Mouse (Mus musculus) adrenal gland, adult 18-20 months (tissue): ENCODE measurements around the gene Lin9. TPM values are rescaled to one million over a fixed set of nuclear protein-coding genes. Genes with fewer than 3 reads are reported as not detected.
"Not testable (repeated sequence)": the region's sequence is repeated elsewhere in the genome, so short reads cannot be mapped to it uniquely, and the experiment has no call there.

Experiments
- DNase-seq, 2 experiments: peaks; one replicate each; pipeline ENCODE4 v3.0.0; 2021 to 2022; ENCODE audit warnings: low spot score in 2 of 2
- long read RNA-seq, 2 experiments: library from polyadenylated mRNA; stranded (forward); transcript quantifications; one replicate each; pipeline ENCODE4 v2.0.0; 2021
- total RNA-seq, 2 experiments: library from RNA; stranded (reverse); gene quantifications; 1 replicate in 1 of 2; 2 replicates in 1 of 2; pipeline ENCODE4 v1.2.3; 2021

Lin9 gene
- 1 to 10 TPM; 3.9 to 4.2 TPM for total RNA-seq
- long read RNA-seq, experiment 1, transcript Lin9-203 (15 exons, 3,160 nt) = major isoform, 5 of 8 reads
- long read RNA-seq, experiment 1, partial matches to known transcripts = 0 of 8 reads
- long read RNA-seq, experiment 1, other reads (novel, unspliced or antisense) = 3 of 8 reads
- long read RNA-seq, experiment 2, transcript Lin9-203 (15 exons, 3,160 nt) = major isoform, 6 of 9 reads
- long read RNA-seq, experiment 2, partial matches to known transcripts = 1 of 9 reads
- long read RNA-seq, experiment 2, other reads (novel, unspliced or antisense) = 2 of 9 reads

DNA sequence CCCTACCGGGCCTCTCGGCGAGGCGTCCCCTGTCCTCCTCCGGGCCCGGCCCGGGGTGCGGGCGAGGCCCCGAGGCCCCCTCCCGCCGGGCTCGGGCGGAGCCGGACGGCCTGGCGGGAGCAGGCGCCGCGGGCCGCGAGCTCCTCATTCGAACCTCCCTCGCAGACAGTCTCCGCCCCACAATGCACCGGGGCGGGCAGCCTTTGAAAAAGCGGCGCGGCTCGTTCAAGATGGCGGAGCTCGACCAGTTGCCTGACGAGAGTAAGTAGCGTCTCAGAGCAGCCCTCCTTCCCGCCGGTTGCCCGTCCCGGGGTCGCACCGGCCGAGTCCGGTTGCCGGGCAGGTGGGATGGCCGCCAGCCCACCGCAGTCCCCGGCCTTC lies at the start of gene Lin9:
TSS of gene Lin9 (plus strand) at position 14 of the 381 bp plus-strand sequence.
- peak; percentile 91 for DNase-seq

DNA sequence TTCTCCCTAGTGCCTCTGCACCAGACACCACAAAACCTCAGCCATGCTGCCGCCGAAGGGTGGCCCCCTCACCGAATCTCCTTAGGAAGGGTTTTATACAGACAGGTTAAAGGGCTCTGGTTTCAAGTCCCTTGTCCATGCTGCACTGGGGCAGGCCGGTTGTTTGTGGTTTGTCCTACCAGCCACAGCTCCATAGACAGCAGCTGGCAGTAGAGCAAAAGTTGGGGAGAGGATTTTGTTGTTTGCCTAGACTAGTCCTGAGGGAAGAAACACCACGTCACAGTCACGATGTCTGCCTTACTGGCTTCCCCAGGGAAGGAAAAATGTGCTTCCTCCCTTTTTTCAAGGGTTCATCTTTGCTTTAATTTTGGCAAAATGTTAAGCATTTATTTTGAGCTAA lies 40.4 kb upstream of the Lin9 start:
- DNase-seq = no peak

GRCm38 (mm10) chr1:180601806-180602205 lies 39.1 kb upstream of the Lin9 start:
- no peak for DNase-seq

DNA sequence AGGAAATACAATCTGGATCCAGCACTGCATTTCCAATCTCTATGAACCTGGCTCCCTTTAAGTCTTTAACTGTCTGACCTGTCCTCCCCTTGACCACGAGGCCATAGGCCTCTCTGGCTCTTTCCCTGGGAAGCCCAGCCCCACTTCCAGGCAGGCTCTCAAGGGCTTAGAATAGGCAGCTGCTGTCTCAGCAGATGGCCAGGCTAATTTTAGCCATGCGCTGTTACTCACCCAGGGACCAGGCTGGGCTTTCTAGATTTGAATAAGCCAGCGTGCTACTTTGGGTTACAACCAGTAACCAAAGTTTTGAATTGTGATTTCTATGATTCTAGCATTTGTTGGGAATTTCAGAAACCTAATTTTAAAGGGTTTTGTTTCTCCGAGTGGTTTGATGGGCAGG lies 36.4 kb upstream of the Lin9 start:
- no peak for DNase-seq

DNA sequence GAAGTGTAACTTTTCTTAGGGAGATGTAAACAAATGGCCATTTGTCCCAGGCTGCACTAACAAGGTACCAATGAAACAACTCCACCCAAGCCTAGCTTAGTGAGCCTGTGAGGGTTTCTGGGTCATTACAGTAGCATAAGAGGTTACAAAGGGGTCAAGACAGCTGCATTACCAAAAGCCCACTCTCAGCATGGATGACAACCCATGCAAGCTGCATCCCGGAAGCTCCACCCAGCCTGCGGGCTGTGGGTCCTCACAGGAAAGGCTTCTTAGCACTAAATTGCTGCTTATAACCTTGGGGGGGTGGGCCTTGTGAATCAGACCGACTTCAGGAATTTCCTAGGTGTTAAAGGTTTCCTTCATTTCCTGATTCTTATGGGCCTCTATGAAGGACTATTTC lies 34.8 kb upstream of the Lin9 start:
- no peak for DNase-seq

DNA sequence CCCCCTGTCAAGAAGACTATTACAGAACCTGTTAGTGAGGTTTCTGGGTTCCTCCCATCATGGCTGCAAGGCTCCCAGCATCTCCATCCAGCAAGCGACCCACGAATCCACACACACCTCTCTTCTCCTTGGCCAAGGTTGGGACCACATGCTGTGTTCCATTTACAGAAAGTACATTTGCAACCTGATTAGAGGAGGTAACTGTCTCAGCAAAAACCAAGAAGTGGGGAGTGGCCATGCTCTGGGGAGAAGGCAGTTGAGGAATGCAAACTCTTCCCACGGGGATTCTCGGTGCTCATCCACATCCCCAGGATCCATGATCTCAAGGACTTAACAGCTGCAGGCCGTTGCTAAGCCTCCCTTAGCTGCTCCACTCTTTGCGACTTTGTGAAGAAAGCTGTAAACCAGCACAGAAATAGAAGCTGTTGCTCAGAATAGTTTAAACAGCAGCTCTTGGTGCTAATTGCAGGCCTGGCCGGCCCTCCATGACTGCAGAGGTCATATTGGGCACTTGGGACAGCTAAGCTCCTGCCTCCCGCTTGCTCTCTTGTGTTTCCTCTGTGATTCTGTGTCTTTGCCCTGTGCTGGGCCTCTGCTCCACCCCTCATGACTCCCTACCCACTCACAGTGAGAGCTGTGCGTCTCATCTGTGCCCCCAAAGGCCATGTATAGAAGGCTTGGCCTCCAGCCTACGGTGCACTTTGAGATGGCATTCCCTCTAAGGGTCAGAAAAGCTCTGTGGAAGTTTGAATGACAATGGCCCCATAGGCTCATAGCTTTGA lies 34.0 kb upstream of the Lin9 start:
- no peak for DNase-seq

GRCm38 (mm10) chr1:180607578-180607879 lies 33.4 kb upstream of the Lin9 start:
- DNase-seq = no peak

DNA sequence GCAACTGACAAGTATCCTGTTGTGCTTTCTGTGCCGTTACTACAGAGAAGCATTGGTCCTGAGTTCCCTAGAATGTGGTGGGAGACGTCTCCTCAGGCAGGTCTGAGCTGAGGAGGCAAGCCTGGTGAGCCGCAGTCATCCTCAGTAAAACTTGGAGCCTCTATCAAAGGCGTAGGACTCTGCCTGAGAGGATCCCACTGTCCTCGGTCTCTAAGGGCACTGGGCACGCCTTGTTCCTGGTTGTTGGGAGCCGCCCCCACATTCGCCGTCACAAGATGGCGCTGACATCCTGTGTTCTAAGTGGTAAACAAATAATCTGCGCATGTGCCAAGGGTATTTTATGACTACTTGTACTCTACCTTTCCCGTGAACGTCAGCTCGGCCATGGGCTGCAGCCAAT lies 29.1 kb upstream of the Lin9 start:
- not testable (repeated sequence) for DNase-seq

DNA sequence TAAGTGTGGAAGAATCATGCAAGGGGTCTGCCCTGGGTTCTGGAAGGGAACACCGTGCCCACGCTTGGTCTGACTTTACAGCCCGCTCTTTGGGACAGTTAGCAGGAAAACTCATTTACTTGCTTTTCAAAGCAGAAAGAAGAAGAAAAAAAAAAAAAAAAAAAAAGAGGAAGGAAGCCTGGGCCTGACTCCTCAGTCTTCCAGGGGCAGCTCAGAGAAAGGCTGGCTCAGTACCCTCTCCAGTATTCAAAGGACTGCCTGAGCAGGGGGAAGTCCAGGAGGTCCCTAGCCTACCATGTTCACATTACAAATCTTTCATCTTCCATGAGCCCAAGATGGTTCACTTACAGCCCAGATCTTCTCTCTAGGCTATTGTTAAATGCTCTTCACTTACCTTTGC lies 24.2 kb upstream of the Lin9 start:
- no peak for DNase-seq

DNA sequence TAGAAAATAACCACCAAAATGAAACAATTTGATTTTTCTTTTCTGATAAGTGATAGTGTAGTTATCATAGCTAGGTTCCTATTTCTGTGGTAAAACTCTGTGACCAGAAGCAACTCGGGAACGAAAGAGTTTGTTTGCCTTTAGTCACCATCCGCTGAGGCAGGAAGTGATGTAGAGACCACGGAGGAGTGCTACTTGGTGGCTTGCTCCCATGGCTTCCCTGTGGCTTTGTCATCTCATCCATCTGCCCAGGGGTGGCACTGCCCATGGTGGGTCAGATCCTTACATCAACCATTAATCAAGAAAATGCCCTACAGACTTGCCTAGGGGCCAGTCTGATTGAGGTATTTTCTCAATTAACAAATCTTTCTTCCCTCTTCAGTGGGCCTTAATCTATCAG lies 18.6 kb upstream of the Lin9 start:
- DNase-seq = no peak

DNA sequence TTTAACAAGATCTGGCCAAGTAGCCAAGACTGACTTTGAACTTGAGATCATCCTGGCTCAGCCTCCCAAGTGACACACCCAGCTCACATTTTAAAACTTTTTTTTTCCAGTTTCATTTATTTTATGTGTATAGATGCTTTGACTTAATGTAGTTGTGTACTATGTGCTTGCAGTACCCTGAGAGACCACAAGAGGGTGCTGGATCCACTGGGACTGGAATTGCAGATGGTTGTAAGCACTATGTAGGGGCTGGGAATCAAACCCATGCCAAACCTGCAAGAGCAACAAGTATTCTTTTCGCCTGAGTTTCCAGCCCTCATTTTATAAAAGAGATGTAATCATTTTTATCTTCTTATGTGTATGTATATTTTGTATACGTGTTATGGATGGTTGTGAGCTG lies 17.0 kb upstream of the Lin9 start:
- DNase-seq = no peak

DNA sequence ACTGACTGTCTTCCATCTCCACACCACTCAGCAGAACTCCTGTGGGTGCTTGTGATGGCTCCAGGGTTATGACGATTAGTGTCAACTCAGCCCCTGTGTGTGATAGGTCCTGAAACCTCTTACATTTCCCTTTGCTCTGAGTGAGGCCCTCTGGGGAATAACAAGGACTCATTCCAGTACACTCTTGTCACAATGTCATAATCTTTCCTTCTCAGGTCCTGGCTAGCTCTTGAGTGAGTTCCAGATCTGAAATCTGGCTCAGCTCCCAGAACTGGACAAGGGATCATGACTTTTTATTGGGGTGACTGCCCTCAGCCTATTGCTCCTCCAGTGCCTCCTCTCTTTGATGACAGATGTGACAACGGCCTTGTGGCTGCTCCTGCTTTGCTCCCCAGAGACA lies 14.8 kb upstream of the Lin9 start:
- DNase-seq = peak; percentile 39

DNA sequence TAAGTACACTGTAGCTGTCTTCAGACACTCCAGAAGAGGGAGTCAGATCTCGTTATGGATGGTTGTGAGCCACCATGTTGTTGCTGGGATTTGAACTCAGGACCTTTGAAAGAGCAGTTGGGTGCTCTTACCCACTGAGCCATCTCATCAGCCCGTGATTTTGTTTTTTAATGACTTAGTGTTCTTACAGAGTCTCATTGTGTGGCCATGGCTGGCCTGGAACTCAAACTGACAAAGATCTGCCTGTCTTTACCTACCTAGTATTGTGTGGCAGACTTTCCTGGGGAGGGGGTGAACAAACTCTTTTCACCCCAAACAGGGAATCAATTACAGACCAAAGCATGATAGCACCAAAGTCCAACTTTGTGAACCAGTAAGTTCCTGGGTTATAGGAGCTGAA lies 3.2 kb upstream of the Lin9 start:
- not testable (repeated sequence) for DNase-seq

DNA sequence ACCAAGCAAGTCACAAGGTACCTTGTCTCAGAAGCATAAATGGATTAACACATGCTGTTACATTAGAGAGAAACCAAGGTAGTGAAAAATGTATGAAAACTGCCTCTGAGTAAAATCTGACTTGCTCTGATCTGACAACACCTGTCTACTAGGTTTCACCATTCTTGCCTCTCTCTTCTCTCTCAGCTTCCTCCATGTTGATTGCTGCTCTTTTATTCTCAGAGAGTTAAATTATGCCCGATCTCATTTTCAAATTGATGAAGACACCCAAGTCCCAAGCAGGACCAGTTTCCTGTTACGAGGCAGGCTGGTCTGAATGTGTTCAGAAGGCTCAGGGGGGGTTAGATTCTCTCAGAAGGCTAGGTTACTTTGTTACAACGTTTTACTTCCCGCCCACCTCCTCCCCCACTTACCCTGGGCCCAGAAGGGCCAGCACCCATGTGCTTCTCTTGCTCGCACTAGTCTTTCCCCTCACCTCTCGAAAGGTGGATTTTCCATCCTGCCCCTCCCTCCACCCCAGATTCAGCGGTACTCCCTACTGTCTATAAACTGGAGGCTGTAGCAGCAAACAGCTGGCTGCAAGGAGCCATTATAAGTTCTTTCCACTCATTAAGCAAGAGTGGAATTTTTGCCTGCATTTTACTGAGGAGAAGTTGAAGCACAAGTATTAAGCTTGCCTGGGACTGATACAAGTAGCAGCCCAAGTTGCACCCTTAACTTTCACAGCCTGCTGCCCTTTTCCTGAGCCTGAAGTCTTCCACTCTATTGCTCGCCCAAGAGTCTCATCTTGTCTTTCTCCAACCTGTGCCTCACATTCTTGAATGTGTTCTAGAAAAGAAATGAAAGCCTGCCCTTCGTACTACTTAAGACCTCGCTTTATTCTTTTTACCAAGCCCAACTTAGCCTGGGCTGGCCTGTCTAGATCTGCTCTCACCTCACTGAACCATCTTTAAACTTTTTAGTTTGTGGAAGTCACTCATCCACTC lies 1.2 kb upstream of the Lin9 start:
- no peak for DNase-seq

DNA sequence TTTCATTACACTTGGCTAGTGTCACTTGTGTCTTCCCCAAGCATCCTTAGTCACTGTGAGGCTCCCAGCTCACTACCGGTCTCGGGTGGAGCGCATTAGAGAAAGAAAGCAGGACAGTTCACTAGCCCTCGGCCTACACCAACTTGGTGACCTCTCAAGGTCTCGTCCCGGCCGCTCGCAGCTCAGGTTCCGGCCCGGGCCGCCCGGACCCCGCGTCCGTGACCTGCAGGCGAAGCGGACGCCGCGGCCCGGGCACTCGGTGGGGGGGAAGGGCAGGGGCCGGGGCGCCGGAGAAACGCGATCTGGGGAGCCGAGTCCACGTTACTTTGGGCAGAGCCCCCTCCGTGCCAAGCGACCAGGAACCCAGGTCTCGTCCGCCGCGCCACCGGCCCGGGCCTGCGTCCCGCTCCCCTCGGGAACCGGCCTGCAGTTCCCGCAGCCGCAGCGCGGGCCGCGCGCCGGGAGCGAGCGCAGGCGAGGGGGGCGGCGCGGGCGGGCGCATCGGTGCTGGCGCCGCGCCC lies 285 bp upstream of the Lin9 start:
- DNase-seq = peak; percentile 44 to 48

DNA sequence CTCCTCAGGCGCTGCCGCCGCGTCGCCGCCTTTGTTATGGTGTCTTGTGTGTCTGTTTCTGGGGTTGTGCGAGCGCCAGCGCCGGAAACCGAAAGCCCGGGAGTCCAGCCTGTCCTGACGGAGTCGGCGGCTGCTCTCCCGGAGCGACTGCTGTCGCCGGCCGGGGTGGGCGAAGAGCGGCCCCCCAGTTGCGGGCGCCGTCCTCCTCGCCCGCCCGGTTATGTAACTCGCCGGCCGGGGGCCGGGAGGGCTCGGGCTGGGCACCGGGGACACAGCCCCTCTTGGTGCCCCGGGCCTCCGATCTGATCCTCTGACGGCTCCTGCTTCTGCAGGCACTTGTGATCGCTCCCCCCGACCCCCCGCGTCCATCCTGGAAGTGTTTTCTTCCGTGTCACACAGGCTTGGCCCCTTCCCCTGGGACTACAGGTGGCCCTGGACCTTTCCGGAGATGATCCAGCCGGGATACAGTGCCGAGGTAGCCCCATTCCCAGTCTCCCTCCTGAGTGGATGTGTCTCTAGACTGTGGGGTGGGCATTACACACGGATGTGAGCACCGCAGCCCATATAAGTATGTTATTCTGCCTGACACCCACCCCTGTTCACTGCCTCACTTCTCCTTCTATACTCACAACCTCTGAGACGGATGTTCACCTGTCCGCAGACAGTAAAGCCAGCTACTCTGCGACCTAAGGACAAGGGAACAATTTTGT lies 723 bp downstream of the Lin9 start:
- DNase-seq = no peak

DNA sequence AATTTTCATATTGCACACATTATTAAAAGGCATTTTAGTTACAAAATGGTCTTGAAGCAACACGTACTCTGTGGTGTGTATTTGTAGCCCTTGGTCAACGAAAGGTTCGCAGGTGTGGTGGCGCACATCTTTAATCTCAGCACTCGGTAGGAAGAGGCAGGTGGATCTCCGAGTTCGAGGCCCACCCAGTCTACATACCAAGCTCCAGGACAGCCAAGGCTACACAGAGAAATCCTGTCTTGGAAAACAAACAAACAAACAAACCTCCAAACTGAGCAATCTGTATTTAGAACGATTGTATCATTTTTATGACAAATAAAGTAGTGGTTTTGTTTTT lies 1.2 kb downstream of the Lin9 start:
- no peak for DNase-seq

DNA sequence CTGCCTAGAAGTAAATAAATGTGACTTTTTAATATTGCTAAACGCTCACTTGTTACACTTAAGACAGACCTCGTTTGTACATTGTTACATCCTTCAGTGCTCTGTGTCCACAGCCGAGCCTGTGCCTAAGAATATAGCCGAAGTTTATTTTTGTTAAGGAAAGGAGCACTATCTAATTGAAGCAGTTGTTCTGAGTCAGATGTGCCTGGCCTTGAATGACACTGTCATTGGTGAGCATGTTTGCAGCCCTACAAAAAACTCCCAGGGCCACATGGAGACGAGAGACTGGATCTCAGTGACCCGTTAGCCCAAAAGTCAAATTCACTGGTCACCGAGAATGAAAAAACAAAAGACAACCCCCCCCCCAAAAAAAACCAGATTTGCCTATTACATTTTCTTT lies 50.3 kb downstream of the Lin9 start:
- DNase-seq = no peak

GRCm38 (mm10) chr1:180696626-180697352 lies 55.8 kb downstream of the Lin9 start, which contains the start of gene Mixl1:
Gene Mixl1 (minus strand): TSS chr1:180697034.
- no peak for DNase-seq

DNA sequence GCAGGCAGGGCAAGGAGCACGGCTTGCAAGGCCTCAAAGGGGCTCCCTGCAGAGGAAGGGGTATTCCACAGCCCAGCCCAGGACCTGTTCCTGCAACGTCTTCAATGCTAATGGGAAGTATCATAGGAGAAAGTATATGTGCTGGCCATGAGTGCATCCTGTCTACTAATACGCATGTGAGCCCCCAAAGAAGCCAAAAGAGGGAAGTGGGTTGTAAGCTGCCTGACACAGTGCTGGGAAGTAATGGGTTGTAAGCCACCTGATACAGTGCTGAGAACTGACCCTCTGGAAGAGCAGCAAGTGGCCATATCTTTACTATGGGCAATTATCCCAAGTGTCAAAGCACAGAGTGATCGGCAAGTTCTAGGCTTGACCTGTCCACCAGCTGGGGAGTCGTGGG lies 57.1 kb downstream of the Lin9 start:
- no peak for DNase-seq
